Mouse (Mus musculus) stomach, embryonic 15.5 days (tissue): ENCODE results near the gene Nus1. TPM values are rescaled to one million over a fixed set of nuclear protein-coding genes. Genes with fewer than 3 reads are reported as not detected.

Experiments used
- ATAC-seq: fragments of 200-750 bp; cut with Nextera tagmentation; 2 replicates; pipeline ENCODE4 v1.8.0; 2017; ENCODE audit warnings: low read depth, moderate number of reproducible peaks, moderate TSS enrichment; ENCODE audit not compliant: insufficient read depth, low FRiP score
- H3K27ac ChIP-seq: fragments of 300-500 bp; sonication (generic); 2 replicates; pipeline ENCODE4 v1.5.1; 2015; ENCODE audit warnings: mild to moderate bottlenecking, inconsistent platforms
- H3K27me3 ChIP-seq: fragments of 300-500 bp; sonication (generic); replicated peaks from 2 replicates; pipeline ENCODE4 v1.6.1; 2015; ENCODE audit warnings: inconsistent platforms
- H3K36me3 ChIP-seq: fragments of 300-500 bp; sonication (generic); 2 replicates; pipeline ENCODE4 v1.6.1; 2015; ENCODE audit warnings: inconsistent platforms
- H3K4me1 ChIP-seq: fragments of 300-500 bp; sonication (generic); 2 replicates; pipeline ENCODE4 v1.6.1; 2015; ENCODE audit warnings: inconsistent platforms
- H3K4me2 ChIP-seq: fragments of 300-500 bp; sonication (generic); 2 replicates; pipeline ENCODE4 v1.6.1; 2015; ENCODE audit warnings: mild to moderate bottlenecking, inconsistent platforms
- H3K4me3 ChIP-seq: fragments of 300-500 bp; sonication (generic); replicated peaks from 2 replicates; pipeline ENCODE4 v1.5.1; 2015; ENCODE audit warnings: inconsistent platforms
- H3K9ac ChIP-seq: fragments of 300-500 bp; sonication (generic); 2 replicates; pipeline ENCODE4 v1.6.1; 2015; ENCODE audit warnings: inconsistent platforms
- H3K9me3 ChIP-seq: fragments of 300-500 bp; sonication (generic); 2 replicates; pipeline ENCODE4 v1.6.1; 2016; ENCODE audit warnings: inconsistent platforms
- WGBS: fragments of 180-500 bp; shearing (Covaris S2); methylation state at CpG from one replicate; pipeline ENCODE4 v1.1.7; 2015; 5-methylcytosine and 5-hydroxymethylcytosine counted together
- polyA plus RNA-seq: library from polyadenylated mRNA; unstranded; fragments of >200 nt; fragmentation: Nextera tagmentation; extraction: Ambion mirVana; gene quantifications from 2 replicates; pipeline ENCODE4 v1.2.1, GENCODE M21; 2015

Nus1 gene
- polyA plus RNA-seq, 1 experiment from 2014 or later: 14.6 TPM

- no peak overlapping the region for H3K4me2 ChIP-seq
- H3K4me3 ChIP-seq: no peak overlapping the region
- no peaks in the 10 kb centered on the region for H3K9me3 ChIP-seq
- H3K9ac ChIP-seq: no peak overlapping the region
- H3K4me1 ChIP-seq: no peaks in the 10 kb centered on the region
- H3K27me3 ChIP-seq: no peaks in the 10 kb centered on the region
- no peak for ATAC-seq
- 44% methylated on average over 4 of the region's 4 CpGs for WGBS
- no peak overlapping the region for H3K27ac ChIP-seq
- H3K36me3 ChIP-seq: no peaks in the 10 kb centered on the region
Measured at GRCm38 (mm10) chr10:52387192-52387591, 30.2 kb upstream of the Nus1 start.

DNA sequence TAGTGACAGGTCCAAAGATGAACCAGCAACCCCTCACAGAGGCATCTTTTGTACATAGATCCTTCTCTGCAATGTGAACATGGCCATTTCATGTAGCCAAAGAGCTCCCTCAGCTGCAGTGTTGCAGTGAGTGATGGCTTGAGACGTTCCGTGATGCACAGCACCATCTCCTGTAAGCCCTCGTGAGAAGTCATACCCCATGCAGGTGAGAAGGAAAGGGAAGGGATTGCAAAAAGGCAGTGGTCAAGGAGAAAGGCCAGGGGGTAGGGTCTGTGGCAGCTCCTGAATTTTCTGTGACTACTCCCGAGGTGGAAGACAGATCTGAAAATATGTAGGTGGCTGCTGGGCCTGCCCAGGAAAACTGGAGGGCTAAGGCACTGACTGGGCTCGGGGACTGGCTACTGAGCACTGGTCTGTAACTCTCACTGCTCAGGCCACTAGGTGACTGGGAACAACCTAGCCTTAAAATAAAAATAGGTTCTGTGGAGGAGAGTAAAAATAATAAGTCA is 28.4 kb upstream of the Nus1 start, which contains the start of gene Nepn:
Gene Nepn (plus strand): TSS at position 51 of the 509 bp plus-strand sequence.
- 73% methylated on average over 5 of the region's 5 CpGs for WGBS
- H3K4me3 ChIP-seq: no peak within 1 kb of the TSS

GRCm38 (mm10) chr10:52389438-52389837 is 27.9 kb upstream of the Nus1 start:
- Histone ChIP-seq H3K4me2 (no peak overlapping the region), H3K4me3 (no peak overlapping the region), H3K27me3 (no peaks in the 10 kb centered on the region), H3K9me3 (no peaks in the 10 kb centered on the region), H3K4me1 (no peaks in the 10 kb centered on the region), H3K27ac (no peak overlapping the region), H3K9ac (no peak overlapping the region), H3K36me3 (no peaks in the 10 kb centered on the region)
- ATAC-seq: no peak
- 77% methylated on average over 3 of the region's 3 CpGs for WGBS

More for the DNA sequence above, 28.4 kb upstream of the Nus1 start, which contains the start of gene Nepn:
- no peak for ATAC-seq
- Histone ChIP-seq H3K9ac (no peak within 1 kb of the TSS), H3K4me2 (no peak within 1 kb of the TSS), H3K4me1 (no peaks in the 10 kb centered on the region), H3K27me3 (no peaks in the 10 kb centered on the region), H3K27ac (no peak within 1 kb of the TSS), H3K36me3 (no peaks in the 10 kb centered on the region), H3K9me3 (no peaks in the 10 kb centered on the region)

GRCm38 (mm10) chr10:52391208-52391607 is 26.1 kb upstream of the Nus1 start:
- Histone ChIP-seq H3K9ac (no peak overlapping the region), H3K4me3 (no peak overlapping the region), H3K27me3 (no peaks in the 10 kb centered on the region), H3K4me2 (no peak overlapping the region), H3K27ac (no peak overlapping the region), H3K36me3 (no peaks in the 10 kb centered on the region), H3K4me1 (no peaks in the 10 kb centered on the region), H3K9me3 (no peaks in the 10 kb centered on the region)
- 50% methylated on average over 2 of the region's 2 CpGs for WGBS
- ATAC-seq: no peak

GRCm38 (mm10) chr10:52396647-52397046 is 20.7 kb upstream of the Nus1 start:
- no peak for ATAC-seq
- H3K27ac ChIP-seq: no peak overlapping the region
- H3K4me3 ChIP-seq: no peak overlapping the region
- H3K4me2 ChIP-seq: no peak overlapping the region
- H3K9ac ChIP-seq: no peak overlapping the region
- no peaks in the 10 kb centered on the region for H3K9me3 ChIP-seq
- H3K27me3 ChIP-seq: no peaks in the 10 kb centered on the region
- WGBS: 75% methylated on average over 3 of the region's 3 CpGs
- H3K4me1 ChIP-seq: no peaks in the 10 kb centered on the region
- no peaks in the 10 kb centered on the region for H3K36me3 ChIP-seq

DNA sequence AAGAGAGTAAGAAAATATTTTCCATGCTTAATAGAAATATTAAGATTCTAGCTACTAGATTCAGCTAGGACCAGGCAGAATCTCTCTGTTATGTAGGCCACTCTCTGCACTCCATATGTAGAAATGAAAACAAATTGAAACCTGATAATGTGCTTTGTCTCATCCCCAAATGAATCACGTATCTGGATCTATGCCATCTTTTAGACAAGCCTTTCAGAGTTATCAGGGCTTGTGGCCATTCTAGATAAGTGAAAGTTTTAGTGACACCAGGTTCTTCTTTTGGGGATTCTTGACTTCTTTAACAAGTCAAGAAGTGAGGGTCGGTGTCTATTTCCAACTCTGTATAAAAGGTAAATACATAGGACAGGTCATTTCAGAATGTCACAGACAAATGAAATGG is 18.6 kb upstream of the Nus1 start:
- H3K27me3 ChIP-seq: no peaks in the 10 kb centered on the region
- H3K9me3 ChIP-seq: no peaks in the 10 kb centered on the region
- no peaks in the 10 kb centered on the region for H3K4me1 ChIP-seq
- WGBS: 70% methylated on average over 2 of the region's 2 CpGs
- H3K4me3 ChIP-seq: no peak overlapping the region
- no peak overlapping the region for H3K27ac ChIP-seq
- ATAC-seq: no peak
- no peak overlapping the region for H3K9ac ChIP-seq
- H3K4me2 ChIP-seq: no peak overlapping the region
- H3K36me3 ChIP-seq: no peaks in the 10 kb centered on the region

DNA sequence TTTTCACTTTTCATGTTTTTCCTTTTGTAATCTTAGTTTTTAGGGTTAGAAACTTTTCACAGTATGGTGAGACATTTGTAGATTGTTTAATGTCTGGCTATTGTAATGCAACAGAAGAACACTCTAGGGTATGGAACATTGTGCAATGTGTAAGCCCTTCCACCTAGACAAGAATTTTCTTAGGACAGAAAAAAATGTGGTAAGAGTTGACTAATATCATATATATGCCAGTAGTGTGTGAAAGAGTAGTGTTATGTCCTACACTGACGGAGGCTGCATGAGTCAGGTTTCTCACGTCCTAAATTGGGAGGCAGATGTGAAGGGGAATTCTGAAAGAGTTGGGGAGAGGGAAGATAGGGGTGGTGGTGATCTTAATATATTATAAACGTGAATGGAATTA is 17.6 kb upstream of the Nus1 start:
- Histone ChIP-seq H3K36me3 (no peaks in the 10 kb centered on the region), H3K27ac (no peak overlapping the region), H3K9ac (no peak overlapping the region), H3K4me1 (no peaks in the 10 kb centered on the region), H3K9me3 (no peaks in the 10 kb centered on the region), H3K4me2 (no peak overlapping the region), H3K27me3 (no peaks in the 10 kb centered on the region), H3K4me3 (no peak overlapping the region)
- no peak for ATAC-seq
- WGBS: 58% methylated on average over 3 of the region's 3 CpGs

DNA sequence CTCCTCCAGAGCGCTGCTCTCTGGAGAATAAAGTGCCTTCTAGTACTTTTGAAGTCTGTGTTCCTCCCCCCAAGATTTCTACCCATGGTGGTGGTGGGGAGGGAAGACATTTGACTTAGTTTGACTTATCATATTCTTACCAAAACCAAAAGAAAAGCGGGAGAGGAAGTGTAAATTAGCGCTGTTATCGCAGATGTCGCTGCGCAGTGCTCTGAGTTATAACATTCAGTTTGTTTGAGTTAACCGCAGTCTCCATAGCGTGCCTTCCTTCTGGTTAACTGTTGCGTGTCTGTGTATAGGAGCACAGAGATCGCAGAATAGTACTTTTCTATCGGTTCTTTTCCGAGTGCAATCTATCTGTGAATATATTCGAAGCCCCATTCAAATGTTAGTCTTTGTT is 12.2 kb upstream of the Nus1 start:
- no peak overlapping the region for H3K9ac ChIP-seq
- H3K9me3 ChIP-seq: no peaks in the 10 kb centered on the region
- H3K4me1 ChIP-seq: no peaks in the 10 kb centered on the region
- no peaks in the 10 kb centered on the region for H3K36me3 ChIP-seq
- no peak overlapping the region for H3K4me3 ChIP-seq
- no peak overlapping the region for H3K27ac ChIP-seq
- no peaks in the 10 kb centered on the region for H3K27me3 ChIP-seq
- no peak for ATAC-seq
- WGBS: 83% methylated on average over 13 of the region's 13 CpGs
- H3K4me2 ChIP-seq: no peak overlapping the region

- no peak overlapping the region for H3K4me2 ChIP-seq
- no peak overlapping the region for H3K9ac ChIP-seq
- H3K9me3 ChIP-seq: no peaks in the 10 kb centered on the region
- H3K4me1 ChIP-seq: no peaks in the 10 kb centered on the region
- no peak for ATAC-seq
- H3K27me3 ChIP-seq: no peaks in the 10 kb centered on the region
- H3K4me3 ChIP-seq: no peak overlapping the region
- H3K36me3 ChIP-seq: no peaks in the 10 kb centered on the region
- no peak overlapping the region for H3K27ac ChIP-seq
- 83% methylated on average over 2 of the region's 2 CpGs for WGBS
Measured at GRCm38 (mm10) chr10:52407526-52407925, 9.8 kb upstream of the Nus1 start.

DNA sequence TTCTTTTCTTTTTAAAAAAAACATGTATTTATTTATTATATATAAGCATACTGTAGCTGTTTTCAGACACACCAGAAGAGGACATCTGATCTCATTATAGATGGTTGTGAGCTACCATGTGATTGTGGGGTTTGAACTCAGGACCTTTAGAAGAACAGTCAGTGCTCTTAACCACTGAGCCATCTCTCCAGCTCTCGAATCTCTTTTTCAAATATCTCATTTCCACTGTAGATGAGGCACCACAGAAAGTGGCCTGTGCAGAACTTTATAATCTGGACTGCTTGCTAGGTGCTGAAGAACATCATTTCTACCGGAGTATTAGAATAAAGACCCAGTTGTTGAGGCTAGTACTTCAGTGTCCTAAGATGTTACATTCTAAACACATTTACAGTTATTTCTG is 2.3 kb upstream of the Nus1 start:
- no peak for ATAC-seq
- H3K36me3 ChIP-seq: no peaks in the 10 kb centered on the region
- peaks cover 14% of the 10 kb centered on the region for H3K4me1 ChIP-seq
- no peaks in the 10 kb centered on the region for H3K9me3 ChIP-seq
- no peak overlapping the region for H3K27ac ChIP-seq
- H3K4me2 ChIP-seq: no peak overlapping the region
- H3K9ac ChIP-seq: no peak overlapping the region
- WGBS: 89% methylated on average over 2 of the region's 2 CpGs
- no peaks in the 10 kb centered on the region for H3K27me3 ChIP-seq
- no peak overlapping the region for H3K4me3 ChIP-seq

DNA sequence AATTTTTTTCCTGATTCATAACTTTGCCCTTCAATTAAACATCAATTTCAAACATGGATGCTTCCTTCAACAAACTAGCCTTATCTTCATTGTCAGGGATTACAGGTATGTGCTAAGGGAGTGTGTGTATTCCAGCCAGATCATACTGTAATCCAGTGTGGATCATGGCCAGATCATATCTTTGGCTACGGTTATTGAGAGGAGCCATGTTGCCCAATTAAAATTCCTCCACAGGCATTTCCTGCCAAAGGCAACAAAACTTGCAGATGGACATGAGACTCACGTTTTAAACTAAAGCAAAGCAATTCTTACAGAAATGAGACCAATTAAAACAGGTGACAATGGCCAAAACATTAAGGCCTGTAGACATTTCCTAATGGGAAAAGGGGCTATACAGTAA is 889 bp upstream of the Nus1 start:
- Histone ChIP-seq H3K9me3 (no peaks in the 10 kb centered on the region), H3K27me3 (no peaks in the 10 kb centered on the region), H3K27ac (0 out of 2 replicates have a peak overlapping the region, but pooled peaks have one; percentile 57), H3K36me3 (peaks cover 7% of the 10 kb centered on the region; the same call in 1 of the 2 replicates), H3K4me1 (peaks cover 14% of the 10 kb centered on the region), H3K4me2 (peak overlapping the region; percentile 50), H3K4me3 (peak overlapping the region; percentile 89), H3K9ac (no peak overlapping the region)
- WGBS: 47% methylated on average over 2 of the region's 2 CpGs
- ATAC-seq: no peak

DNA sequence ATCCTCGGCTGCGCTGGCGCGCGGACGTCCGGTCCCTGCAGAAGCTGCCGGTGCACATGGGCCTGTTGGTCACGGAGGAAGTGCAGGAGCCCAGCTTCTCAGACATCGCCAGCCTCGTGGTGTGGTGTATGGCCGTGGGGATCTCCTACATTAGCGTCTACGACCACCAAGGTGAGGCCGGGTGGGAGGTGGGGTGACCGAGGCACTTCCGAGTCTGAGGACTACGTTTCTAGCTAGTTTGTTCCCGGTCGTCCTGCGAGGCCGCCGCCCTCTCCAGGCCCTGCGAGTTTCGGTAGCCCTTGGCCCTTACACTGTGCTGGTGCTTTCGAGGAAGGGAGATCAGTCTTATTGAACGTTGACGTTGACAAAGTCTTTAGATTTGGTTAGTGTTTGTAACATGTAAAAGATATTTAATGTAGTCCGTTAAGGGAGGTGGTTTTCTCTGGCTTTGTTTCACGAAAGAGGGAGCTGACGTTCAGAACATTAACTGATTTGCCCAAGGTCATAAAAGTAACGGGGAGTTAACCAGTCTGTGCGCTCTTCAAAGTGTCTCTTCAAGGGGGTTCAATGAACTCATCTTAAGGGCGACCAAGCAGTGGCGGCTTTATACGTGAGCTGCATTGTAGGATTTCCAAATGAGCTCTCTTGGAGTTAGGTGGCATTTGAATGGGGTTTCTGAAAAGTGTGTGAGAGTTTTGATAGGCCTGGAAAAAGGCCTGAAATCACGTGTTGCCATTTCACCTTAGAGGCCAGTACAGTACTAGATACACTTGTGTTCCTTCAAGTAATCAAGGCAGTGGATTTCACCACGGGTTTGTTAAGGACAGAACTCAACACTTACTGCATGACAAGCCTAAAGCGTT is 882 bp downstream of the Nus1 start:
- Histone ChIP-seq H3K4me3 (peak overlapping the region; percentile 89), H3K27me3 (no peaks in the 10 kb centered on the region), H3K9ac (peak overlapping the region; percentile 87), H3K4me2 (peak overlapping the region; percentile 63), H3K4me1 (peaks cover 14% of the 10 kb centered on the region), H3K36me3 (peaks cover 7% of the 10 kb centered on the region; the same call in 1 of the 2 replicates), H3K27ac (peak overlapping the region; percentile 95), H3K9me3 (no peaks in the 10 kb centered on the region)
- ATAC-seq: peak; percentile 24
- 2% methylated on average over 39 of the region's 39 CpGs for WGBS
